Comparison of ENCODE assay signal across 9 mouse cellular contexts in genomic region chr13:118227354-118227753, GRCm38 (mm10).
DNase-seq lines count a peak whose midpoint lies in the region; ATAC-seq and TF ChIP-seq lines count a peak whose summit lies in the region.
"Had no signal": no experiment of that assay in that cellular context is flagged by ENCODE, and none has a peak within 500 bp of the region (broad histone marks: within the 10 kb centered on the region; RNA-seq: fewer than 3 reads in every experiment).

No protein-coding gene starts in this region.

- peak; percentile 46 for TF ChIP-seq CTCF in Patski (IDR thresholded peaks at IDR 0.05)

- CTCF ChIA-PET in Patski (lab: Charles Lee), result interaction anchor here (0.9 to 1.6 kb wide), 4 partner anchors 18 to 894 kb away, joined by 3 to 4 read pairs (median 3); no protein-coding TSS in a partner anchor

- POLR2A ChIA-PET in Patski (lab: Charles Lee), result no interaction called here

- no peak overlapping the region for H3K4me2 ChIP-seq in forebrain, embryonic 14.5 days (ENCODE audit: low read length)
- no peak overlapping the region for H3K4me2 ChIP-seq in forebrain, embryonic 15.5 days (replicated peaks)
- H3K4me2 ChIP-seq in liver, embryonic 12.5 days, result no peak overlapping the region
- H3K4me2 ChIP-seq in embryonic facial prominence, embryonic 11.5 days (ENCODE audit: low read depth, low read length), result no peak overlapping the region
- H3K4me2 ChIP-seq: midbrain, embryonic 12.5 days had no signal

- H3K9me3 ChIP-seq in forebrain, embryonic 14.5 days (replicated peaks; ENCODE audit: control insufficient read depth, low read length), result no peaks in the 10 kb centered on the region
- no peaks in the 10 kb centered on the region for H3K9me3 ChIP-seq in forebrain, embryonic 15.5 days
- H3K9me3 ChIP-seq in liver, embryonic 12.5 days (replicated peaks), result no peaks in the 10 kb centered on the region
- no peaks in the 10 kb centered on the region for H3K9me3 ChIP-seq in embryonic facial prominence, embryonic 11.5 days (replicated peaks; ENCODE audit: control insufficient read depth, low read length)
- H3K9me3 ChIP-seq: midbrain, embryonic 12.5 days had no signal

- 31% methylated on average over 3 of the region's 3 CpGs for WGBS in forebrain, embryonic 14.5 days
- WGBS in forebrain, embryonic 15.5 days, result 24% methylated on average over 3 of the region's 3 CpGs
- 24% methylated on average over 3 of the region's 3 CpGs for WGBS in liver, embryonic 12.5 days (ENCODE audit: insufficient replicate concordance)
- 30% methylated on average over 3 of the region's 3 CpGs for WGBS in embryonic facial prominence, embryonic 11.5 days

- H3K4me1 ChIP-seq in forebrain, embryonic 14.5 days (ENCODE audit: control insufficient read depth, insufficient read depth, low read length), result no peaks in the 10 kb centered on the region
- no peaks in the 10 kb centered on the region for H3K4me1 ChIP-seq in forebrain, embryonic 15.5 days
- no peaks in the 10 kb centered on the region for H3K4me1 ChIP-seq in liver, embryonic 12.5 days
- H3K4me1 ChIP-seq in embryonic facial prominence, embryonic 11.5 days (ENCODE audit: control insufficient read depth, insufficient read depth, low read length), result no peaks in the 10 kb centered on the region
- H3K4me1 ChIP-seq: midbrain, embryonic 12.5 days had no signal

- no peak overlapping the region for H3K4me3 ChIP-seq in forebrain, embryonic 14.5 days (ENCODE audit: low read depth, low read length)
- H3K4me3 ChIP-seq in forebrain, embryonic 15.5 days, result no peak overlapping the region
- H3K4me3 ChIP-seq in liver, embryonic 12.5 days, result no peak overlapping the region
- no peak overlapping the region for H3K4me3 ChIP-seq in embryonic facial prominence, embryonic 11.5 days (ENCODE audit: low read depth, low read length)
- H3K4me3 ChIP-seq: midbrain, embryonic 12.5 days had no signal

- no peaks in the 10 kb centered on the region for H3K36me3 ChIP-seq in forebrain, embryonic 14.5 days (ENCODE audit: control insufficient read depth, insufficient read depth, low read length)
- no peaks in the 10 kb centered on the region for H3K36me3 ChIP-seq in forebrain, embryonic 15.5 days
- H3K36me3 ChIP-seq in liver, embryonic 12.5 days, result no peaks in the 10 kb centered on the region
- no peaks in the 10 kb centered on the region for H3K36me3 ChIP-seq in embryonic facial prominence, embryonic 11.5 days (replicated peaks; ENCODE audit: control insufficient read depth, insufficient read depth, low read depth, low read length)
- H3K36me3 ChIP-seq: midbrain, embryonic 12.5 days had no signal

- H3K9ac ChIP-seq in forebrain, embryonic 14.5 days (ENCODE audit: low read length), result no peak overlapping the region
- H3K9ac ChIP-seq in forebrain, embryonic 15.5 days (replicated peaks), result no peak overlapping the region
- H3K9ac ChIP-seq in liver, embryonic 12.5 days, result no peak overlapping the region
- H3K9ac ChIP-seq in embryonic facial prominence, embryonic 11.5 days (replicated peaks; ENCODE audit: low read length), result no peak overlapping the region
- H3K9ac ChIP-seq: midbrain, embryonic 12.5 days had no signal

- H3K27ac ChIP-seq in forebrain, embryonic 14.5 days (ENCODE audit: low read depth, low read length), result no peak overlapping the region
- no peak overlapping the region for H3K27ac ChIP-seq in forebrain, embryonic 15.5 days (replicated peaks)
- H3K27ac ChIP-seq in liver, embryonic 12.5 days, result no peak overlapping the region
- H3K27ac ChIP-seq in embryonic facial prominence, embryonic 11.5 days (replicated peaks; ENCODE audit: low read depth, low read length), result no peak overlapping the region
- H3K27ac ChIP-seq: midbrain, embryonic 12.5 days had no signal

- peak; percentile 77 for DNase-seq in forebrain, embryonic 14.5 days (ENCODE audit: low spot score)
- DNase-seq in liver (peak; percentile 3), Patski (ENCODE audit: low read depth, low spot score) (peak; percentile 1)
- DNase-seq in embryonic facial prominence, embryonic 11.5 days (ENCODE audit: low spot score), result peak; percentile 85
- peak; percentile 36 for DNase-seq in retina, adult 2 months (ENCODE audit: low read depth, low spot score)
- DNase-seq in spleen, adult 12 weeks (ENCODE audit: low spot score), result no peak

- H3K27me3 ChIP-seq in forebrain, embryonic 14.5 days (replicated peaks; ENCODE audit: control insufficient read depth, insufficient read depth, low read length), result no peaks in the 10 kb centered on the region
- H3K27me3 ChIP-seq in forebrain, embryonic 15.5 days, result no peaks in the 10 kb centered on the region
- no peaks in the 10 kb centered on the region for H3K27me3 ChIP-seq in liver, embryonic 12.5 days (replicated peaks)
- H3K27me3 ChIP-seq in Patski, result peaks cover 8% of the 10 kb centered on the region
- H3K27me3 ChIP-seq in embryonic facial prominence, embryonic 11.5 days (ENCODE audit: control insufficient read depth, insufficient read depth, low read length), result no peaks in the 10 kb centered on the region
- H3K27me3 ChIP-seq: midbrain, embryonic 12.5 days had no signal

- in situ Hi-C loops in Patski (cut with MboI; ENCODE audit: low pct_unique_long_range_greater_than_20kb), result loop anchor here (5.0 kb wide), 1 partner anchor 895 kb away; no protein-coding TSS in a partner anchor

- ATAC-seq in forebrain, embryonic 14.5 days, result no peak
- ATAC-seq in forebrain, embryonic 15.5 days (replicated peaks), result no peak
- ATAC-seq in liver, embryonic 12.5 days, result no peak
- ATAC-seq in Patski, result no peak
- ATAC-seq in embryonic facial prominence, embryonic 11.5 days (replicated peaks; ENCODE audit: insufficient number of reproducible peaks, low FRiP score, low TSS enrichment, low read depth), result no peak
